Mouse (Mus musculus): ENCODE measurements around the gene Olfr56. TPM values are rescaled to one million over a fixed set of nuclear protein-coding genes. Genes with fewer than 3 reads are reported as not detected.
"Not testable (repeated sequence)": the region's sequence is repeated elsewhere in the genome, so short reads cannot be mapped to it uniquely, and the experiment has no call there.

Olfr56 gene
- polyA plus RNA-seq, 1 experiment: not detected

GRCm38 (mm10) chr11:49168839-49169611 lies 190.3 kb downstream of the Olfr56 start:
- TF ChIP-seq EP300 (IDR thresholded peaks at IDR 0.05; ENCODE audit: insufficient read depth, low read depth, low read length) (no peak), POLR2A (IDR thresholded peaks at IDR 0.05; ENCODE audit: insufficient read depth, low read length) (no peak), CTCF (IDR thresholded peaks at IDR 0.05; ENCODE audit: low read depth, low read length) (no peak)
- H3K4me1 ChIP-seq (ENCODE audit: control insufficient read depth, insufficient read depth, low read length): no peaks in the 10 kb centered on the region
- peaks cover 4% of the 10 kb centered on the region for H3K9me3 ChIP-seq (replicated peaks; ENCODE audit: control insufficient read depth, insufficient read depth, low read length, poor library complexity, severe bottlenecking)
- H3K27ac ChIP-seq (ENCODE audit: insufficient read depth, low read length): no peak overlapping the region
- H3K9ac ChIP-seq (ENCODE audit: low read depth, poor library complexity, severe bottlenecking): no peak overlapping the region
- peaks cover 8% of the 10 kb centered on the region for H3K27me3 ChIP-seq (ENCODE audit: control insufficient read depth, insufficient read depth, low read length, poor library complexity, severe bottlenecking)
- no peaks in the 10 kb centered on the region for H3K36me3 ChIP-seq (ENCODE audit: control insufficient read depth, insufficient read depth, low read length, poor library complexity, severe bottlenecking)
- peak overlapping the region; percentile 35 for H3K4me3 ChIP-seq (ENCODE audit: low read depth, low read length)

- H3K9me3 ChIP-seq (replicated peaks; ENCODE audit: control insufficient read depth, insufficient read depth, low read length, poor library complexity, severe bottlenecking): peaks cover 4% of the 10 kb centered on the region
- H3K36me3 ChIP-seq (ENCODE audit: control insufficient read depth, insufficient read depth, low read length, poor library complexity, severe bottlenecking): no peaks in the 10 kb centered on the region
- H3K27ac ChIP-seq (ENCODE audit: insufficient read depth, low read length): no peak overlapping the region
- no peaks in the 10 kb centered on the region for H3K4me1 ChIP-seq (ENCODE audit: control insufficient read depth, insufficient read depth, low read length)
- peaks cover 8% of the 10 kb centered on the region for H3K27me3 ChIP-seq (ENCODE audit: control insufficient read depth, insufficient read depth, low read length, poor library complexity, severe bottlenecking)
- H3K4me3 ChIP-seq (ENCODE audit: low read depth, low read length): no peak overlapping the region
- TF ChIP-seq POLR2A (IDR thresholded peaks at IDR 0.05; ENCODE audit: insufficient read depth, low read length) (no peak), EP300 (IDR thresholded peaks at IDR 0.05; ENCODE audit: insufficient read depth, low read depth, low read length) (no peak), CTCF (IDR thresholded peaks at IDR 0.05; ENCODE audit: low read depth, low read length) (no peak)
- H3K9ac ChIP-seq (ENCODE audit: low read depth, poor library complexity, severe bottlenecking): no peak overlapping the region
Measured at GRCm38 (mm10) chr11:49170576-49170975, 191.9 kb downstream of the Olfr56 start.

GRCm38 (mm10) chr11:49175345-49175744 lies 196.7 kb downstream of the Olfr56 start:
- Histone ChIP-seq H3K36me3 (ENCODE audit: control insufficient read depth, insufficient read depth, low read length, poor library complexity, severe bottlenecking) (no peaks in the 10 kb centered on the region), H3K4me1 (ENCODE audit: control insufficient read depth, insufficient read depth, low read length) (no peaks in the 10 kb centered on the region), H3K27ac (ENCODE audit: insufficient read depth, low read length) (no peak overlapping the region), H3K9ac (ENCODE audit: low read depth, poor library complexity, severe bottlenecking) (no peak overlapping the region), H3K9me3 (replicated peaks; ENCODE audit: control insufficient read depth, insufficient read depth, low read length, poor library complexity, severe bottlenecking) (no peaks in the 10 kb centered on the region), H3K4me3 (ENCODE audit: low read depth, low read length) (no peak overlapping the region), H3K27me3 (ENCODE audit: control insufficient read depth, insufficient read depth, low read length, poor library complexity, severe bottlenecking) (no peaks in the 10 kb centered on the region; the same call in 1 of the 2 replicates)
- TF ChIP-seq EP300 (IDR thresholded peaks at IDR 0.05; ENCODE audit: insufficient read depth, low read depth, low read length) (no peak), POLR2A (IDR thresholded peaks at IDR 0.05; ENCODE audit: insufficient read depth, low read length) (no peak), CTCF (IDR thresholded peaks at IDR 0.05; ENCODE audit: low read depth, low read length) (no peak)

GRCm38 (mm10) chr11:49176047-49176779 lies 197.5 kb downstream of the Olfr56 start:
- H3K4me3 ChIP-seq (ENCODE audit: low read depth, low read length); H3K27me3 ChIP-seq (ENCODE audit: control insufficient read depth, insufficient read depth, low read length, poor library complexity, severe bottlenecking); H3K4me1 ChIP-seq (ENCODE audit: control insufficient read depth, insufficient read depth, low read length); H3K9ac ChIP-seq (ENCODE audit: low read depth, poor library complexity, severe bottlenecking); H3K9me3 ChIP-seq (replicated peaks; ENCODE audit: control insufficient read depth, insufficient read depth, low read length, poor library complexity, severe bottlenecking); H3K36me3 ChIP-seq (ENCODE audit: control insufficient read depth, insufficient read depth, low read length, poor library complexity, severe bottlenecking); H3K27ac ChIP-seq (ENCODE audit: insufficient read depth, low read length): not testable (repeated sequence)

- Histone ChIP-seq H3K9ac (ENCODE audit: low read depth, poor library complexity, severe bottlenecking) (no peak overlapping the region), H3K27ac (ENCODE audit: insufficient read depth, low read length) (no peak overlapping the region), H3K9me3 (replicated peaks; ENCODE audit: control insufficient read depth, insufficient read depth, low read length, poor library complexity, severe bottlenecking) (no peaks in the 10 kb centered on the region), H3K36me3 (ENCODE audit: control insufficient read depth, insufficient read depth, low read length, poor library complexity, severe bottlenecking) (no peaks in the 10 kb centered on the region), H3K4me1 (ENCODE audit: control insufficient read depth, insufficient read depth, low read length) (no peaks in the 10 kb centered on the region), H3K4me3 (ENCODE audit: low read depth, low read length) (no peak overlapping the region), H3K27me3 (ENCODE audit: control insufficient read depth, insufficient read depth, low read length, poor library complexity, severe bottlenecking) (no peaks in the 10 kb centered on the region)
- no peak for TF ChIP-seq EP300 (IDR thresholded peaks at IDR 0.05; ENCODE audit: insufficient read depth, low read depth, low read length)
- no peak for TF ChIP-seq CTCF (IDR thresholded peaks at IDR 0.05; ENCODE audit: low read depth, low read length)
- TF ChIP-seq POLR2A (IDR thresholded peaks at IDR 0.05; ENCODE audit: insufficient read depth, low read length): no peak
Measured at GRCm38 (mm10) chr11:49183172-49183571, 204.5 kb downstream of the Olfr56 start.

Other genes with a start within 250 kb of the Olfr56 start
- gene Rack1, start 178.6 kb upstream of the Olfr56 start, polyA plus RNA-seq (2011; ENCODE audit: insufficient read depth, insufficient read length, low read depth, missing spikeins): 2,044 and 2,161 TPM in 2 replicates
- 29.6 and 32.2 TPM in 2 replicates for gene Trim41, start 161.5 kb upstream of the Olfr56 start, polyA plus RNA-seq (2011; ENCODE audit: insufficient read depth, insufficient read length, low read depth, missing spikeins)
- 8.1 and 8.7 TPM in 2 replicates for gene Trim7, start 152.7 kb upstream of the Olfr56 start, polyA plus RNA-seq (2011; ENCODE audit: insufficient read depth, insufficient read length, low read depth, missing spikeins)
- 88.5 and 95.4 TPM in 2 replicates for gene Gm12184, start 152.2 kb upstream of the Olfr56 start, polyA plus RNA-seq (2011; ENCODE audit: insufficient read depth, insufficient read length, low read depth, missing spikeins)
- gene Irgm1, start 107.2 kb upstream of the Olfr56 start, polyA plus RNA-seq (2011; ENCODE audit: insufficient read depth, insufficient read length, low read depth, missing spikeins): 18.5 and 20.1 TPM in 2 replicates
- 0.27 TPM in 1 of 2 replicates, not detected in the other for gene Gm5431, start 76.7 kb upstream of the Olfr56 start, polyA plus RNA-seq (2011; ENCODE audit: insufficient read depth, insufficient read length, low read depth, missing spikeins)
- gene Psme2b, start 32.7 kb upstream of the Olfr56 start, polyA plus RNA-seq (2011; ENCODE audit: insufficient read depth, insufficient read length, low read depth, missing spikeins): 4.0 and 5.7 TPM in 2 replicates
- gene 9930111J21Rik1, start 509 bp downstream of the Olfr56 start, polyA plus RNA-seq (2011; ENCODE audit: insufficient read depth, insufficient read length, low read depth, missing spikeins): not detected in 2 replicates
- gene Gm12185, start 13.3 kb downstream of the Olfr56 start, polyA plus RNA-seq (2011; ENCODE audit: insufficient read depth, insufficient read length, low read depth, missing spikeins): not detected in 2 replicates
- 1.6 and 1.9 TPM in 2 replicates for gene Tgtp1, start 15.3 kb downstream of the Olfr56 start, polyA plus RNA-seq (2011; ENCODE audit: insufficient read depth, insufficient read length, low read depth, missing spikeins)
- gene 9930111J21Rik2, start 72.4 kb downstream of the Olfr56 start, polyA plus RNA-seq (2011; ENCODE audit: insufficient read depth, insufficient read length, low read depth, missing spikeins): 0.21 and 0.31 TPM in 2 replicates
- not detected in 2 replicates for gene Tgtp2, start 85.3 kb downstream of the Olfr56 start, polyA plus RNA-seq (2011; ENCODE audit: insufficient read depth, insufficient read length, low read depth, missing spikeins)
- not detected in 2 replicates for gene Ifi47, start 97.7 kb downstream of the Olfr56 start, polyA plus RNA-seq (2011; ENCODE audit: insufficient read depth, insufficient read length, low read depth, missing spikeins)
- gene Olfr1396, start 136.0 kb downstream of the Olfr56 start, polyA plus RNA-seq (2011; ENCODE audit: insufficient read depth, insufficient read length, low read depth, missing spikeins): not detected in 2 replicates
- gene Olfr1395, start 163.4 kb downstream of the Olfr56 start, polyA plus RNA-seq (2011; ENCODE audit: insufficient read depth, insufficient read length, low read depth, missing spikeins): not detected in 2 replicates
- not detected in 2 replicates for gene Olfr1394, start 175.5 kb downstream of the Olfr56 start, polyA plus RNA-seq (2011; ENCODE audit: insufficient read depth, insufficient read length, low read depth, missing spikeins)
- not detected in 2 replicates for gene Btnl9, start 208.3 kb downstream of the Olfr56 start, polyA plus RNA-seq (2011; ENCODE audit: insufficient read depth, insufficient read length, low read depth, missing spikeins)
- 29.3 and 33.6 TPM in 2 replicates for gene Zfp62, start 224.4 kb downstream of the Olfr56 start, polyA plus RNA-seq (2011; ENCODE audit: insufficient read depth, insufficient read length, low read depth, missing spikeins)